Comparison of ENCODE assay signal across 8 mouse cellular contexts in genomic region chr15:11906571-11907531, GRCm38 (mm10). TPM values are rescaled to one million over a fixed set of nuclear protein-coding genes. Genes with fewer than 3 reads are reported as not detected.
A peak's percentile ranks its signal among the peaks of the same experiment; 100 is the strongest.
DNase-seq lines count a peak whose midpoint lies in the region; ATAC-seq lines count a peak whose summit lies in the region.

TSS of gene Npr3 (minus strand) at chr15:11907287.

- no peak within 1 kb of the TSS for H3K27ac ChIP-seq in forebrain, embryonic 13.5 days

- ATAC-seq in forebrain, embryonic 13.5 days: peak; percentile 12; the same call in 1 of the 2 replicates
- ATAC-seq in megakaryocyte-erythroid progenitor cell, adult 5-6 weeks (replicated peaks; ENCODE audit: low FRiP score, low TSS enrichment, poor library complexity, severe bottlenecking): no peak

- intact Hi-C loops in heart, postnatal 14 days (cut with DNase I): no loop called here

- no peaks in the 10 kb centered on the region for H3K36me3 ChIP-seq in forebrain, embryonic 13.5 days (ENCODE audit: poor library complexity, severe bottlenecking)

- peak within 1 kb of the TSS; percentile 94 for H3K4me2 ChIP-seq in forebrain, embryonic 13.5 days

- WGBS in forebrain, embryonic 13.5 days: under 1% methylated on average over 42 of the region's 42 CpGs

- peak within 1 kb of the TSS; percentile 46 for H3K4me3 ChIP-seq in forebrain, embryonic 13.5 days

- H3K27me3 ChIP-seq in forebrain, embryonic 13.5 days: peaks cover 69% of the 10 kb centered on the region

- H3K9me3 ChIP-seq in forebrain, embryonic 13.5 days (replicated peaks): no peaks in the 10 kb centered on the region

- peak within 1 kb of the TSS; percentile 43 for H3K9ac ChIP-seq in forebrain, embryonic 13.5 days

- H3K4me1 ChIP-seq in forebrain, embryonic 13.5 days: peaks cover 39% of the 10 kb centered on the region

- DNase-seq in urinary bladder, postnatal 4 days (ENCODE audit: low spot score in 2 of 2): peak; percentile 25 to 68
- DNase-seq in urinary bladder, adult 2 months (ENCODE audit: low spot score): no peak
- peak; percentile 55 to 66 for DNase-seq in heart, postnatal 14 days
- DNase-seq in layer of hippocampus, adult 18-20 months (ENCODE audit: low spot score in 2 of 2): peak; percentile 39 to 82
- peak; percentile 37 to 55 for DNase-seq in lung, adult 18-20 months
- peak; percentile 30 for DNase-seq in ovary, postnatal 36 days (ENCODE audit: low spot score)

RNA-seq across cellular contexts. Expression of gene Npr3, which starts in this region (rescaled TPM):
- polyA plus RNA-seq in urinary bladder, adult 2 months (2012; rRNA removed): 3.2 and 3.7 TPM in 2 replicates
- 0.59 and 1.6 TPM in 2 replicates for polyA plus RNA-seq in forebrain, embryonic 13.5 days (2015; fragmentation: Nextera tagmentation; extraction: Ambion mirVana)
- 10 to 100 TPM; 25.2 to 37.4 TPM for total RNA-seq in heart, postnatal 14 days (2021)
- total RNA-seq in layer of hippocampus, adult 18-20 months (2021): 10 to 100 TPM; 18.4 to 19.2 TPM
- total RNA-seq in megakaryocyte-erythroid progenitor cell, adult 5-6 weeks (2014; fragmentation: Nextera tagmentation): not detected in 2 replicates
- not detected in 2 replicates for total RNA-seq in megakaryocyte-erythroid progenitor cell, adult 5-6 weeks (2017)

Comparison
In these comparisons a context has a peak if more than half of its experiments do, and no peak if none do; other contexts are left out.
1. RNA of gene Npr3 (total RNA-seq): 25.2 to 37.4 TPM in heart, postnatal 14 days and 18.4 to 19.2 TPM in layer of hippocampus, adult 18-20 months; not detected in megakaryocyte-erythroid progenitor cell, adult 5-6 weeks; every median in the first group is over 10 times any median in the second.